Mouse (Mus musculus): Measurements from ENCODE around the gene Pgpep1.

Pgpep1 gene

GRCm38 (mm10) chr8:70630532-70631381 is 29.4 kb downstream of the Pgpep1 start:
- no peak for DNase-seq

DNA sequence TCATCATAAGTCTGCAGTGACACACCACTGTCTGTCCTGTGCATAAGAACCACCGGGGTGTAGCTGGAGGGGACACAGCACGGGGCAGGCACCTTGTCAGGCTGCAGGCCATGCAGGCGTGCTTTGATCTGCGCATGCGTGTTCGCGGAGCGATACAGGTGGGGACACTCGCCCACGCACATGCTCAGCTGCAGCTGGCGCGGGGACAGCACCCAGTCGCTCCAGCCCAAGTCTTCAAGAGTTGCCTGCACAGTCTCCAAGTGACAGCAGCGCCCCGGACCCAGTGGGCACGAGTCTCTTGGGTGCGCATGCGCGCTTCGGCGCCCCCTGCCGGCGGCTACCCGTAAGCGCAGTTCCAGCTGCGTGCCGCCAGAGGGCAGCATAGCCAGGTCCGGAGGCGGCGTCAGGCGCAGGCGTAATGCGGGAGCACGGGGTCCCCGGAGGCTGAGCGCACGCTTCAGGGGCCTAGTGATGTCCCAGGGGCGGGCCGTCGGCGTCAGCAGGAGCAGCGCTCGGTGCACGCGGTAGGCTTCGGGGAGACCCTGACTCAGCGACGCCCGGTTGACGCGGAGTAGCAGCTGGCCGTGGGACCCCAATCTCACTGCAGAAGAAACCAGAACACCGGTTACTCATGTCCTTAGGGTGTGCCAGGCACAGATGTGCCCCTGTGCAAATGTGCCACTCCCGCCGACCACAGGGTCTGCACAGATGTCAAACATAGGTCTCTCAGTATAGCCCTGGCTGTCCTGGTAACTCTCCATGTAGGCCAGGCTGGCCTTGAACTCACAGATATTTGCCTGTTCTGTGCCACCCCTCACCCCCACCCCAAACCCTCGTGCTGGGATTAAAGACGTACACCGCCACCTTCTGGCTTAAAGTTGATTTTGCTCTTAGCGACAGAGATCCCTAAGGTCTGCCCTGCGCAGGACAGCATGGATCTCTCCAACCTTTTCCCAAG is 30.3 kb downstream of the Pgpep1 start:
- DNase-seq = peak; percentile 84

GRCm38 (mm10) chr8:70628986-70629490 is 31.1 kb downstream of the Pgpep1 start:
- no peak for DNase-seq

- no peak for DNase-seq
Measured at GRCm38 (mm10) chr8:70627041-70627440, 33.1 kb downstream of the Pgpep1 start.

DNA sequence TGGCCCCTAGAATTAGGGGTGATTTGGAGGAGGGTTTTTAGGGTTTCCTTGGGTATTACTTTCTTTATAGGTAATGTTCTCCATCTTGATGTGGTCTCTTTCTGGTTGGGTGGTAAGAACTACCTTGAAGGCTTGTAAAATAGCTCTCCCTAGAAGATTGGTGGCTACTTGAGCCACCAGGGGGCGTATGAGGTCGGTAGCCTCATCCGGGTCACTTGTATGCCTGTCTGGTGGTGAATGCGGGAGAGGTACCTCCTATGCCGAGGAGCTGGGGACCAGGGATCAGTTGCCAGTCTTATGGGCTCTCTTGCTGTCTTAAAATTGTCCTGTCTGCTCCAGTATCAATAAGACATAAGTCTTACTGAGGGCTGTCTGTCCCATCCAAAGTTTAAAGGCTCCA is 35.1 kb downstream of the Pgpep1 start:
- DNase-seq = no peak

GRCm38 (mm10) chr8:70622220-70622619 is 38.0 kb downstream of the Pgpep1 start:
- DNase-seq = no peak

DNA sequence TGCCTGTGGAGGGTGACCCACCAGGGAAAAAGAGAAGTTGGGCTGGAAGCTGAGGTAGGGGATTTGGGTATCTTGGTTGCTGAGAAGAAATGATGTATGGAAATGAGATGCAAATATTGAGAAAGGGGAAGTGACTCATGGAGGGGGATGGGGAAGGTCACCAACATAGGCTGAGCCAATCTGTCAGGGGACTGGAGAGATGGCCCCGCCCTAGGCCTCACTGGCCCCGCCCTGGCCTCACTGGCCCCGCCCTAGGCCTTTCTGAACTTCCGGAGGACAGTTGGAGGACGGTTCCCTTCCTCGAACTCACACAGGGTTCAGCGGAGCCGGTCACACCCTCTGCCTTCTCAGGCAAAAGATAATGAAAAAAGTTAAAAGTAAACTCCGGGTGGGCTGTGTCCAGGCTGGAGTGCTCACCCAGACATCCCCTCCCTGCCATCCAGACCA is 41.3 kb downstream of the Pgpep1 start:
- DNase-seq = no peak

DNA sequence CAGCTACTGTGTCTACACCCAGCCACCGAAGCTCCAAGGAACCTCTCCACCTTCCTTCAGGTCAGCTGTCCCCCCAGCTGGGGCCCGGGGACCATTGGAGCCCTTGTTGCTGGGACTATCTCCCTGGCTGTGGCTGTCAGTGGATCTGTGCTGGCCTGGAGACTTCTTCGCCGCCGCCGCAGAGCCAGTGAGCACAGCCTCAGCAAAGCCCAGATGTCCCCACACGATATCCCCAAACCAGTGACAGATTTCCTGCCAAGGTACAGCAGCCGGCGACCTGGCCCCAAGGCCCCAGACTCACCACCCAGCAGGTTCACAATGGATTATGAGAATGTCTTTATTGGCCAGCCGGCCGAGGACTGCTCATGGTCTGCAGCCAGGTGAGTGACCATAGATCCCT is 42.2 kb downstream of the Pgpep1 start:
- no peak for DNase-seq

GRCm38 (mm10) chr8:70616645-70617044 is 43.5 kb downstream of the Pgpep1 start:
- DNase-seq = no peak

GRCm38 (mm10) chr8:70615894-70616293 is 44.3 kb downstream of the Pgpep1 start, which contains the start of gene Lrrc25:
Gene Lrrc25 (plus strand): TSS chr8:70616155.
- no peak for DNase-seq

DNA sequence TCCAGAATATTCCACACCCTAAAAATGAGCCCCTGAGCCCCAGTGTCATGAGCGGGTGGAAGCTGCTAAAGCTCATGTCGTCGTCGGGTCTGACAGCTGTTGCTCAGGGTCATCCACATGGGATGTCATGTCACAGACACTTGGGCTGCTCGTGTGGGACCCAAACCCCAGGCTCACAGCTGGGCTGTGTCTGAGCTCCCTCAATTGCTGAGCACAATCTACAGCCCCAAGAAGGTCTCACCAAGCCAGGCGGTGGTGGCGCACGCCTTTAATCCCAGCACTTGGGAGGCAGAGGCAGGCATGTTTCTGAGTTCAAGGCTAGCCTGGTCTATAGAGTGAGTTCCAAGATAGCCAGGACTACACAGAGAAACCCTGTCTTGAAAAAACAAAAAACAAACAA is 44.9 kb downstream of the Pgpep1 start:
- no peak for DNase-seq

- no peak for DNase-seq
Measured at GRCm38 (mm10) chr8:70614469-70614868, 45.7 kb downstream of the Pgpep1 start.

DNA sequence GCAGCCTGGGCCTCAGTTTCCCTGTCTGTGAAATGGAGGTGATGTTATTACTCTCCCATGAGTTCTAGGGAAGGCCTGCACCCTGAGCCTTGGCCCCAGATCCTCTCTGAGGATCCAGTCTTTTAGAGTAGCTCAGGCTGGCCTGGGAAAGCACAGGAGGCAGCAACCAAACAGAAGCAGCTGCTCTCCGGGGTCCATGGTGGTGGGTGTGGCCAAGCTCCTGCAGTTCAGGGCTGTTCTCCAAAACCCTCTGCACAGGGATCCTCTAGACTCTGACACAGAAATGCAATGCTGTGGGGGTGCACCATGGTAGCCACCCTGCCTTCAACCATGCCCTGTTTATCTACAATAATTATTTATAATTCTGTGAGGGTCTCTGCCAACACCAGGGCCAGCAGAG is 46.4 kb downstream of the Pgpep1 start:
- no peak for DNase-seq

DNA sequence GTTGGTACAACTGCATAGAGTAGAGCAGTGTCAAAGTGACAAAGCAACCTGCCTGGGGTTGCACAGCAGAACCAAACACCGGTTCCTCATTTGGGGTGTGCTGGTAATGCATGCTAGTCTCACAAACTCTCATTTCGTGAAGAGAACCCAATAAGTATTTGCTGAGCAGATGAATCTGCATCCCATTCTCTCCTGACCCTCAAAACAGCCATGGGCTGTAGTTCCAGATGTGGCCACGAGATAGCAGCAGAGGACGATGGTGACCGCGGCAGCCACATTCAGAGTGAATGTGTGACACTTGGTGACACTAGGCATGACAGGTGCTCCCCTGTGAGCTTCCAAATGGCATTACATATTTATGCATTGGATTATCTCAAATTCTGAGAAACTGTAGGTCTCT is 48.3 kb downstream of the Pgpep1 start:
- peak; percentile 84 for DNase-seq

- peak; percentile 81 for DNase-seq
Measured at GRCm38 (mm10) chr8:70610796-70611771, 49.1 kb downstream of the Pgpep1 start.

- peak; percentile 88 for DNase-seq
Measured at GRCm38 (mm10) chr8:70609849-70610795, 50.1 kb downstream of the Pgpep1 start.

GRCm38 (mm10) chr8:70609368-70609848 is 50.8 kb downstream of the Pgpep1 start:
- DNase-seq = peak; percentile 84

- no peak for DNase-seq
Measured at GRCm38 (mm10) chr8:70608749-70609367, 51.3 kb downstream of the Pgpep1 start, which contains the start of gene Ssbp4. Gene Ssbp4 (minus strand): TSS chr8:70608872.

GRCm38 (mm10) chr8:70607898-70608748 is 52.1 kb downstream of the Pgpep1 start:
- DNase-seq = peak; percentile 66

Data from right cerebral cortex, postnatal 14 days (tissue).